Mouse (Mus musculus): Measurements from ENCODE around the gene Speer1.
"Not testable (repeated sequence)": the region's sequence is repeated elsewhere in the genome, so short reads cannot be mapped to it uniquely, and the experiment has no call there.

Speer1 gene

GRCm38 (mm10) chr5:11341216-11341615, at the start of gene Speer1:
TSS of gene Speer1 (plus strand) at chr5:11341516.
- not testable (repeated sequence) for DNase-seq
